Comparison of ENCODE assay signal across 11 mouse cellular contexts in the genomic region with DNA sequence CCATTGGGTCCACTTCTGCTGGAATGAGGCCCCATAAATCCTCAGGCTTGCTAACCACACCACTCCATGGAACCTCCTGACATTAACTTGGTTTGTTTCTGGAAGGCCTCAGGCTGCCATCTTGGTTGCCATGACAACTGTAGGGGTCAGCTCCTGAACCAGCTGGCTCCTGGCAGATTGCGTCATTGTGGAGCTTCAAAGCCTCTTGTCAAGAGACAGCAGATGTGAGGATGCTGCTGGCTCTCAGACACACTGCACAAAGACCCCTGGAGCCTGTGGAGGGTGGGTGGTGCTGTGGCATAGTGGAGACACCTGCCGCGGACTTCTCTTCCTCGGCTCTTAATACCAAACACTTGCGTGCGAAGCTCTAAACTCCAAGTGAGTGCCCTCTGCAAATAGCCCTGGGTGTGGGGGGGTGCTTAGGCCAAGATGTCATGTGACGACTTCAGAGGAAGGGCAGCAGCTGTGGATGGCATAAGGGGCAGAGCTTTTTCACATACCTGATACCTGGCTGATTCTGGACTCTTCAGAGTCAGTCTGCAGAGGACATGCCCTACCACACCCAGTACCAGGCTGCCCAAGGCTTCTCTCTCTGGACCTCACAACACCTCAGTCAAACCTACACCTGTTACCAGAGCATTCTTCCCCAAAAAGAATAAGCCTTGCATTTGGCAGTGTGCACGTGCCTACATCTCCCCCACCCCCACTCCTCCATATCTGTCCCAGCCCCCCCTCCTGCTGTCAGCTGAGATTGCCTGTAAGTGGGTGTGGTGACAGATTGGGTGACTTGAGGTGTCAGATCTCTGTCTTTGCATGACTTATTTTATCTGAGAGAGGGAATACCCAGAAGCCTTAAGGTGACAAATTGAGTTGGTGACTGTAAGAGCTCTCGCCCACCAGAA. TPM values are rescaled to one million over a fixed set of nuclear protein-coding genes. Genes with fewer than 3 reads are reported as not detected.
DNase-seq lines count a peak whose midpoint lies in the region; ATAC-seq and TF ChIP-seq lines count a peak whose summit lies in the region.
"Had no signal": no experiment of that assay in that cellular context is flagged by ENCODE, and none has a peak within 500 bp of the region (broad histone marks: within the 10 kb centered on the region; RNA-seq: fewer than 3 reads in every experiment).

No protein-coding gene starts in this region.

- no peaks in the 10 kb centered on the region for H3K9me3 ChIP-seq in heart, embryonic 15.5 days (replicated peaks)
- no peaks in the 10 kb centered on the region for H3K9me3 ChIP-seq in forebrain, embryonic 15.5 days
- no peaks in the 10 kb centered on the region for H3K9me3 ChIP-seq in midbrain, embryonic 14.5 days (ENCODE audit: control insufficient read depth, low read length)
- H3K9me3 ChIP-seq: stomach, embryonic 15.5 days had no signal

- no peaks in the 10 kb centered on the region for H3K79me2 ChIP-seq in heart, adult 2 months (replicated peaks; ENCODE audit: control insufficient read depth, insufficient read depth, low read length)

- H3K27ac ChIP-seq in heart, embryonic 15.5 days: peak overlapping the region; percentile 43
- no peak overlapping the region for H3K27ac ChIP-seq in heart, adult 2 months
- peak overlapping the region; percentile 37 for H3K27ac ChIP-seq in forebrain, embryonic 15.5 days (replicated peaks)
- H3K27ac ChIP-seq in midbrain, embryonic 14.5 days (replicated peaks; ENCODE audit: low read depth, low read length): peak overlapping the region; percentile 46
- H3K27ac ChIP-seq: stomach, embryonic 15.5 days had no signal

- no peak for TF ChIP-seq CTCF in heart, adult 2 months (IDR thresholded peaks at IDR 0.05)
- TF ChIP-seq CTCF in brain, embryonic 14.5 days (IDR thresholded peaks at IDR 0.05; ENCODE audit: borderline replicate concordance, extremely low read depth, insufficient read depth, insufficient read length): no peak

- 73% methylated on average over 9 of the region's 9 CpGs for WGBS in heart, embryonic 15.5 days
- 80% methylated on average over 9 of the region's 9 CpGs for WGBS in heart, adult 2 months
- 59% methylated on average over 9 of the region's 9 CpGs for WGBS in forebrain, embryonic 15.5 days
- 49% methylated on average over 9 of the region's 9 CpGs for WGBS in midbrain, embryonic 14.5 days

- intact Hi-C loops in heart, adult 2 months (cut with DNase I): loop anchor here (5.0 kb wide), 1 partner anchor 332 kb away; no protein-coding TSS in a partner anchor

- no peaks in the 10 kb centered on the region for H3K27me3 ChIP-seq in heart, embryonic 15.5 days
- no peaks in the 10 kb centered on the region for H3K27me3 ChIP-seq in heart, adult 2 months (ENCODE audit: control insufficient read depth, insufficient read depth, low read length)
- H3K27me3 ChIP-seq in forebrain, embryonic 15.5 days: no peaks in the 10 kb centered on the region
- H3K27me3 ChIP-seq in midbrain, embryonic 14.5 days (ENCODE audit: control insufficient read depth, insufficient read depth, low read length): no peaks in the 10 kb centered on the region
- H3K27me3 ChIP-seq: stomach, embryonic 15.5 days had no signal

- H3K4me3 ChIP-seq in heart, embryonic 15.5 days: no peak overlapping the region
- H3K4me3 ChIP-seq in heart, adult 2 months: no peak overlapping the region
- no peak overlapping the region for H3K4me3 ChIP-seq in forebrain, embryonic 15.5 days
- H3K4me3 ChIP-seq in midbrain, embryonic 14.5 days (replicated peaks; ENCODE audit: low read depth, low read length): no peak overlapping the region
- H3K4me3 ChIP-seq: stomach, embryonic 15.5 days had no signal

- ATAC-seq in heart, embryonic 15.5 days (replicated peaks; ENCODE audit: insufficient number of reproducible peaks, insufficient read depth, low FRiP score, low read depth): no peak
- peak; percentile 46; the same call in 1 of the 2 replicates for ATAC-seq in forebrain, embryonic 15.5 days (replicated peaks)
- ATAC-seq in midbrain, embryonic 14.5 days (ENCODE audit: low FRiP score, low TSS enrichment): no peak; the same call in 1 of the 2 replicates
- ATAC-seq in megakaryocyte progenitor cell, adult 5-6 weeks (replicated peaks; ENCODE audit: poor library complexity): no peak
- ATAC-seq: liver, postnatal 0 days had no signal

- H3K4me1 ChIP-seq in heart, embryonic 15.5 days (replicated peaks): peaks cover 34% of the 10 kb centered on the region
- peaks cover 3% of the 10 kb centered on the region for H3K4me1 ChIP-seq in heart, adult 2 months (ENCODE audit: control insufficient read depth, insufficient read depth, low read length)
- peaks cover 13% of the 10 kb centered on the region for H3K4me1 ChIP-seq in forebrain, embryonic 15.5 days
- H3K4me1 ChIP-seq in midbrain, embryonic 14.5 days (ENCODE audit: control insufficient read depth, insufficient read depth, low read length): 0 out of 2 replicates have a peak, but pooled peaks cover 6% of the 10 kb centered on the region
- H3K4me1 ChIP-seq: stomach, embryonic 15.5 days had no signal

- no peak overlapping the region for H3K4me2 ChIP-seq in heart, embryonic 15.5 days
- H3K4me2 ChIP-seq in forebrain, embryonic 15.5 days (replicated peaks): no peak overlapping the region
- H3K4me2 ChIP-seq in midbrain, embryonic 14.5 days (ENCODE audit: low read length): no peak overlapping the region
- H3K4me2 ChIP-seq: stomach, embryonic 15.5 days had no signal

- no peak for DNase-seq in heart, adult 2 months
- peak; percentile 85 for DNase-seq in brain, embryonic 14.5 days (ENCODE audit: low read depth)
- peak; percentile 73 for DNase-seq in midbrain, embryonic 14.5 days
- DNase-seq in urinary bladder, postnatal 25 days (ENCODE audit: low spot score): no peak
- no peak for DNase-seq in layer of hippocampus, postnatal 36 days
- DNase-seq: adrenal gland, adult 8-10 months; liver, postnatal 0 days had no signal

- H3K36me3 ChIP-seq in heart, embryonic 15.5 days: peaks cover 48% of the 10 kb centered on the region
- H3K36me3 ChIP-seq in heart, adult 2 months (ENCODE audit: control insufficient read depth, insufficient read depth, low read length): no peaks in the 10 kb centered on the region
- H3K36me3 ChIP-seq in forebrain, embryonic 15.5 days: peaks cover 72% of the 10 kb centered on the region
- H3K36me3 ChIP-seq in midbrain, embryonic 14.5 days (ENCODE audit: control insufficient read depth, insufficient read depth, low read length): peaks cover 81% of the 10 kb centered on the region

- no peak overlapping the region for H3K9ac ChIP-seq in heart, embryonic 15.5 days
- no peak overlapping the region for H3K9ac ChIP-seq in heart, adult 2 months (ENCODE audit: low read depth, low read length)
- H3K9ac ChIP-seq in forebrain, embryonic 15.5 days (replicated peaks): no peak overlapping the region
- H3K9ac ChIP-seq in midbrain, embryonic 14.5 days (replicated peaks; ENCODE audit: low read length): no peak overlapping the region
- H3K9ac ChIP-seq: liver, postnatal 0 days; stomach, embryonic 15.5 days had no signal

- TF ChIP-seq POLR2A in heart, adult 2 months (IDR thresholded peaks at IDR 0.05; ENCODE audit: insufficient read depth, low read depth, low read length): no peak
- no peak for TF ChIP-seq POLR2A in brain, embryonic 14.5 days (IDR thresholded peaks at IDR 0.05; ENCODE audit: borderline replicate concordance, extremely low read depth, insufficient read depth, insufficient read length, poor library complexity, severe bottlenecking)

- TF ChIP-seq EP300 in heart, adult 2 months (IDR thresholded peaks at IDR 0.05; ENCODE audit: insufficient read depth, low read depth, low read length): no peak

RNA-seq across cellular contexts. Expression of a gene that starts 18.3 kb away (rescaled TPM):
- polyA plus RNA-seq in heart, embryonic 15.5 days (2015; fragmentation: Nextera tagmentation; extraction: Ambion mirVana): 197 and 200 TPM in 2 replicates
- total RNA-seq in heart, adult 2 months (2021): 10 to 100 TPM; 60.9 to 67.2 TPM
- 143 and 187 TPM in 2 replicates for polyA plus RNA-seq in heart, adult 2 months (2012; rRNA removed)
- 79.1 and 125 TPM in 2 replicates for polyA plus RNA-seq in brain, embryonic 14.5 days (2012; rRNA removed)
- 140 TPM in 2 replicates for polyA plus RNA-seq in forebrain, embryonic 15.5 days (2015; fragmentation: Nextera tagmentation; extraction: Ambion mirVana)
- polyA plus RNA-seq in midbrain, embryonic 14.5 days (2014; fragmentation: Nextera tagmentation; extraction: Ambion mirVana): 85.5 and 90.5 TPM in 2 replicates
- total RNA-seq in layer of hippocampus, postnatal 36 days (2021): 10 to 100 TPM; 43.2 to 49.3 TPM
- 233 and 245 TPM in 2 replicates for total RNA-seq in megakaryocyte progenitor cell, adult 5-6 weeks (2015)
- 309 and 383 TPM in 2 replicates for total RNA-seq in megakaryocyte progenitor cell, adult 5-6 weeks (2017)

Comparison
In these comparisons a context has a peak if more than half of its experiments do, and no peak if none do; other contexts are left out.
1. DNase-seq: peak in brain, embryonic 14.5 days (single experiment) and midbrain, embryonic 14.5 days (single experiment); none in heart, adult 2 months (0 of 2), urinary bladder, postnatal 25 days (single experiment) and layer of hippocampus, postnatal 36 days (0 of 2).